Mouse (Mus musculus) lung, postnatal 0 days (tissue): ENCODE measurements around the gene Ngdn. TPM values are rescaled to one million over a fixed set of nuclear protein-coding genes. Genes with fewer than 3 reads are reported as not detected.
"Not testable (repeated sequence)": the region's sequence is repeated elsewhere in the genome, so short reads cannot be mapped to it uniquely, and the experiment has no call there.

ENCODE experiments used
- ATAC-seq: fragments of 200-750 bp; cut with Nextera tagmentation; 2 replicates; pipeline ENCODE4 v1.8.0; 2017; ENCODE audit warnings: moderate library complexity
- DNase-seq: peaks from one replicate; pipeline ENCODE4 v3.0.0-alpha.2; 2016; ENCODE audit warnings: low spot score
- H3K27ac ChIP-seq: fragments of 300-500 bp; sonication (generic); 2 replicates; pipeline ENCODE4 v1.5.1; 2014; ENCODE audit warnings: antibody characterized with exemption, mild to moderate bottlenecking, low read length, mixed read lengths
- H3K27me3 ChIP-seq: fragments of 300-500 bp; sonication (generic); replicated peaks from 2 replicates; pipeline ENCODE4 v1.6.1; 2014; ENCODE audit warnings: low read length, mixed read lengths; ENCODE audit not compliant: insufficient read depth
- H3K36me3 ChIP-seq: fragments of 300-500 bp; sonication (generic); 2 replicates; pipeline ENCODE4 v1.6.1; 2014; ENCODE audit warnings: low read length, mixed read lengths; ENCODE audit not compliant: insufficient read depth
- H3K4me1 ChIP-seq: fragments of 300-500 bp; sonication (generic); 2 replicates; pipeline ENCODE4 v1.6.1; 2014; ENCODE audit warnings: antibody characterized with exemption, low read depth, low read length, mixed read lengths; ENCODE audit not compliant: insufficient read depth
- H3K4me2 ChIP-seq: fragments of 300-500 bp; sonication (generic); replicated peaks from 2 replicates; pipeline ENCODE4 v1.6.1; 2014; ENCODE audit warnings: low read depth, mild to moderate bottlenecking, low read length, moderate library complexity, mixed read lengths
- H3K4me3 ChIP-seq: fragments of 300-500 bp; sonication (generic); 2 replicates; pipeline ENCODE4 v1.5.1; 2014; ENCODE audit warnings: low read depth, low read length
- H3K9ac ChIP-seq: fragments of 300-500 bp; sonication (generic); replicated peaks from 2 replicates; pipeline ENCODE4 v1.6.1; 2014; ENCODE audit warnings: low read depth, mild to moderate bottlenecking
- H3K9me3 ChIP-seq: fragments of 300-500 bp; sonication (generic); 2 replicates; pipeline ENCODE4 v1.6.1; 2016; ENCODE audit warnings: low read length, mixed read lengths
- CTCF ChIP-seq: IDR thresholded peaks from 2 replicates; pipeline ENCODE4 v1.5.1; 2016; ENCODE audit warnings: antibody characterized with exemption, mild to moderate bottlenecking
- EP300 ChIP-seq: IDR thresholded peaks from 2 replicates; pipeline ENCODE4 v1.6.1; 2016; ENCODE audit warnings: antibody characterized with exemption, mild to moderate bottlenecking, control low read depth
- WGBS: fragments of 180-500 bp; shearing (Covaris S2); extraction: QIAGEN DNeasy Blood & Tissue Kit; methylation state at CpG from one replicate; pipeline ENCODE4 v1.1.7; 2014; 5-methylcytosine and 5-hydroxymethylcytosine counted together
- polyA plus RNA-seq: library from polyadenylated mRNA; unstranded; fragments of >200 nt; fragmentation: Nextera tagmentation; extraction: Ambion mirVana; gene quantifications from 2 replicates; pipeline ENCODE4 v1.2.1, GENCODE M21; 2015

Gene Ngdn
- polyA plus RNA-seq, 1 experiment from 2014 or later: 62.8 TPM

DNA sequence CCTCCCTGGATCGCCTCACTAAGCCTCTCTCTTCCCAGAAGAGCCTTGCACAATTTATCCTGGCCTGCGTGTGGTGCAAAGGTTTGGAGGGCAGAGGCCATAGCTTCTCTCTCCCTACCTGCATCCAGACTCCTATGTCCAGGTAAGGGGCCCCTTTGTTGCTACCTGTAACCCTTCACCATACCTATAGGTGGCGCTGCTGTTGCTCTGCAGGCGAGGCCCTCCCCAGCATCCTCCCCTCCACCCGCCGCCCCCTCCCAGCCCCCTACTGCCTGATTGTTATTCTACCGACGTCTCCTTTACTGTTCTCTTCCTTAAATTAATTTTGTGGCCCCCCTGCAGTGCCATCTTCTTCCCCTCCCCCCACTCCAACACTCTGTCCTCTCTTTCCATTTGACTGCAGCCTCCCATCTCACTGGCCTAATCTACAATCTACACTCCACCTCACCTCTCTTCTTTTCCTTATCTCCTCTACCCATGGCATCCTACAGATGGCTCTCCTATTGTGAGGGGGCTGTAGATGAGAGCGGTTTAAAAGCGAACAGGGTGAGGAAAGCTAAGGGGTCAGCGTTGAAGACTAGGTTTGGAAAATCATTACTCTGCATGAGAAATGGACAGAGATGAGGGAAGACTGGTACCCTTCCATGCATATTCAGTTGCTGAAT, 13.9 kb downstream of the Ngdn start:
- Histone ChIP-seq H3K4me3 (no peak overlapping the region), H3K4me2 (no peak overlapping the region), H3K9ac (no peak overlapping the region), H3K36me3 (peaks cover 9% of the 10 kb centered on the region; the same call in 1 of the 2 replicates), H3K9me3 (no peaks in the 10 kb centered on the region), H3K27ac (no peak overlapping the region), H3K4me1 (no peaks in the 10 kb centered on the region), H3K27me3 (no peaks in the 10 kb centered on the region; the same call in 1 of the 2 replicates)
- DNase-seq (peak; percentile 40), ATAC-seq (no peak)
- peak; percentile 61 for TF ChIP-seq CTCF
- no peak for TF ChIP-seq EP300
- WGBS: 14% methylated on average over 11 of the region's 11 CpGs

DNA sequence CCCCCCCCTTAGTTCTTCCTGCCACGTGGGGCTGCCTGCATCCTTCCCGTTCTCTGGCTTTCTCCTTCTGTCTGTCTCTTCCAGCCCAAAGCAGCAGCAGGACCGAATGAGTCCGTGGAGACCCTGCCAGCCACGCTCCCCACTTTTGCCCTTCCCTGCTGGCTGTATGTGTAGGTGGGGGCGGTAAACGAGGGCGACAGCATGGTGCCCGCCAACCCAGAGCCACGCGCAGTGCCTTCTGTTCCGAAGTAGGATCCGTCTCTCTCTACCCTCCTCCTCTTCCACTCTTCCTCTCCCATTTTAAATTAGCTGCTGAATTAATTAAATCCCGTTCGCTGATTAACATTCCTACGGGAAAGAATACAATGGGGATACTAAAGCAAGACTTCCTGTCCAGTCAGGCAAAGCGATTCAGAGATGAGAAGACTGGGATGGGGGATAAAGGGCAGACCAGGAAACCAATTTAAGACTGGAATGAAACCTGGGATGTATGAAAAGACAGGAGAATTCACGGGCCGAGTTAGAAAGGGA, 17.5 kb downstream of the Ngdn start:
- ATAC-seq: no peak
- no peaks in the 10 kb centered on the region for H3K4me1 ChIP-seq
- H3K27me3 ChIP-seq: no peaks in the 10 kb centered on the region; the same call in 1 of the 2 replicates
- no peak overlapping the region for H3K9ac ChIP-seq
- DNase-seq: no peak
- no peak for TF ChIP-seq EP300
- no peak for TF ChIP-seq CTCF
- no peak overlapping the region for H3K4me2 ChIP-seq
- H3K36me3 ChIP-seq: no peaks in the 10 kb centered on the region
- H3K27ac ChIP-seq: no peak overlapping the region
- H3K9me3 ChIP-seq: no peaks in the 10 kb centered on the region
- no peak overlapping the region for H3K4me3 ChIP-seq
- WGBS: 53% methylated on average over 19 of the region's 19 CpGs

DNA sequence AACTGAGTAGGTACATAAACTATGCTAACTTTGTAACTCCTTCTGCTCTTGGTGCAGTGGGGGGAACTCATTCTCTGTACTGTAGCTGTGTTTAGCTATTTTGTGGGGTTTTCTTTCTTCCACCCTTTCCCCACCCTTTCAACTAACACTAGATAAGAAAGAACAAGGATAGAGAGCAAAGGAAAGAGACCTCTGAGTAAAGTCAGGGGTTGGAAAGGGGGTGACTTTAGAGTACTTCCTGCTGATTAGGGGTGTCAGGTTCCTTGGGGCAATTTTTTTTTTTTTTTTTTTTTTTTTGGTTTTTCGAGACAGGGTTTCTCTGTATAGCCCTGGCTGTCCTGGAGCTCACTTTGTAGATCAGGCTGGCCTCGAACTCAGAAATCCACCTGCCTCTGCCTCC, 28.4 kb downstream of the Ngdn start:
- not testable (repeated sequence) for H3K4me2 ChIP-seq, H3K4me3 ChIP-seq, DNase-seq, H3K4me1 ChIP-seq, H3K9me3 ChIP-seq, ATAC-seq, H3K27me3 ChIP-seq, H3K27ac ChIP-seq, H3K9ac ChIP-seq, H3K36me3 ChIP-seq
- WGBS: 100% methylated on average over 1 of the region's 2 CpGs

- 53% methylated on average over 2 of the region's 2 CpGs for WGBS
- no peak overlapping the region for H3K4me2 ChIP-seq
- TF ChIP-seq CTCF: no peak
- TF ChIP-seq EP300: no peak
- H3K36me3 ChIP-seq: no peaks in the 10 kb centered on the region
- H3K9ac ChIP-seq: no peak overlapping the region
- H3K9me3 ChIP-seq: no peaks in the 10 kb centered on the region
- no peak overlapping the region for H3K4me3 ChIP-seq
- ATAC-seq: no peak
- H3K27ac ChIP-seq: no peak overlapping the region
- no peaks in the 10 kb centered on the region for H3K27me3 ChIP-seq
- no peak for DNase-seq
- no peaks in the 10 kb centered on the region for H3K4me1 ChIP-seq
Measured at GRCm38 (mm10) chr14:55047971-55048531, 32.8 kb downstream of the Ngdn start.

- Histone ChIP-seq H3K9me3 (no peaks in the 10 kb centered on the region), H3K27me3 (no peaks in the 10 kb centered on the region), H3K4me3 (no peak overlapping the region), H3K36me3 (no peaks in the 10 kb centered on the region), H3K4me1 (no peaks in the 10 kb centered on the region), H3K9ac (no peak overlapping the region), H3K4me2 (no peak overlapping the region), H3K27ac (no peak overlapping the region)
- TF ChIP-seq EP300 (no peak), CTCF (no peak)
- ATAC-seq: no peak
- WGBS: 56% methylated on average over 7 of the region's 9 CpGs
- no peak for DNase-seq
Measured at GRCm38 (mm10) chr14:55052496-55052895, 37.2 kb downstream of the Ngdn start.

DNA sequence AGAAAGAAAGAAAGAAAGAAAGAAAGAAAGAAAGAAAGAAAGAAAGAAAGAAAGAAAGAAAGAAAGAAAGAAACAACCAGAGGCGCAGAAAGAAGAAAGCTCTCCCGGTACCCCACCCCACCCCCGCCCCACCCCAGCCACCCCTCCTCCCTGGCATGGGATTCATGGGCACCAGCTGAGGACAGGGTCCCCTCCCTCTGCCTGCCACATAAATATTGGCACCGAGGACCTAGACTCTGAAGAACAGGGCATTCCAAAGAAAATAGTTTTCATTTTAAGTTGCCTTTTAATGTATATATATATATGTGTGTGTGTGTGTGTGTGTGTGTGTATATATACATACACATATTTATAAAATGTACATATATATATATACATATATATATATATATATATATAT, 37.8 kb downstream of the Ngdn start:
- TF ChIP-seq CTCF (no peak), EP300 (no peak)
- no peaks in the 10 kb centered on the region for H3K9me3 ChIP-seq
- no peak overlapping the region for H3K27ac ChIP-seq
- H3K4me3 ChIP-seq: no peak overlapping the region
- WGBS: 75% methylated on average over 4 of the region's 4 CpGs
- no peaks in the 10 kb centered on the region for H3K36me3 ChIP-seq
- no peaks in the 10 kb centered on the region for H3K27me3 ChIP-seq
- no peaks in the 10 kb centered on the region for H3K4me1 ChIP-seq
- no peak overlapping the region for H3K4me2 ChIP-seq
- ATAC-seq (no peak), DNase-seq (no peak)
- H3K9ac ChIP-seq: no peak overlapping the region
